Mouse (Mus musculus) midbrain, embryonic 15.5 days (tissue): Measurements from ENCODE around the gene Fbxl19. TPM values are rescaled to one million over a fixed set of nuclear protein-coding genes. Genes with fewer than 3 reads are reported as not detected.
"Not testable (repeated sequence)": the region's sequence is repeated elsewhere in the genome, so short reads cannot be mapped to it uniquely, and the experiment has no call there.

Experiments
- ATAC-seq: fragments of 200-750 bp; cut with Nextera tagmentation; replicated peaks from 2 replicates; pipeline ENCODE4 v1.8.0; 2017; ENCODE audit warnings: moderate TSS enrichment
- H3K27ac ChIP-seq: fragments of 300-500 bp; sonication (generic); 2 replicates; pipeline ENCODE4 v1.5.1; 2015; ENCODE audit warnings: mild to moderate bottlenecking, inconsistent platforms
- H3K27me3 ChIP-seq: fragments of 300-500 bp; sonication (generic); replicated peaks from 2 replicates; pipeline ENCODE4 v1.6.1; 2015; ENCODE audit warnings: inconsistent platforms
- H3K36me3 ChIP-seq: fragments of 300-500 bp; sonication (generic); replicated peaks from 2 replicates; pipeline ENCODE4 v1.6.1; 2015; ENCODE audit warnings: inconsistent platforms
- H3K4me1 ChIP-seq: fragments of 300-500 bp; sonication (generic); 2 replicates; pipeline ENCODE4 v1.6.1; 2015; ENCODE audit warnings: inconsistent platforms
- H3K4me2 ChIP-seq: fragments of 300-500 bp; sonication (generic); 2 replicates; pipeline ENCODE4 v1.6.1; 2015; ENCODE audit warnings: inconsistent platforms, mild to moderate bottlenecking, moderate library complexity
- H3K4me3 ChIP-seq: fragments of 300-500 bp; sonication (generic); 2 replicates; pipeline ENCODE4 v1.5.1; 2015; ENCODE audit warnings: mild to moderate bottlenecking, inconsistent platforms
- H3K9ac ChIP-seq: fragments of 300-500 bp; sonication (generic); 2 replicates; pipeline ENCODE4 v1.6.1; 2015; ENCODE audit warnings: mild to moderate bottlenecking, inconsistent platforms
- H3K9me3 ChIP-seq: fragments of 300-500 bp; sonication (generic); 2 replicates; pipeline ENCODE4 v1.6.1; 2016; ENCODE audit warnings: inconsistent platforms
- WGBS: fragments of 180-500 bp; shearing (Covaris S2); methylation state at CpG from one replicate; pipeline ENCODE4 v1.1.7; 2015; ENCODE audit warnings: mixed read lengths; 5-methylcytosine and 5-hydroxymethylcytosine counted together
- polyA plus RNA-seq: library from polyadenylated mRNA; unstranded; fragments of >200 nt; fragmentation: Nextera tagmentation; extraction: Ambion mirVana; gene quantifications from 2 replicates; pipeline ENCODE4 v1.2.1, GENCODE M21; 2015

Fbxl19 gene
- polyA plus RNA-seq, 1 experiment from 2014 or later, result 10.8 TPM

DNA sequence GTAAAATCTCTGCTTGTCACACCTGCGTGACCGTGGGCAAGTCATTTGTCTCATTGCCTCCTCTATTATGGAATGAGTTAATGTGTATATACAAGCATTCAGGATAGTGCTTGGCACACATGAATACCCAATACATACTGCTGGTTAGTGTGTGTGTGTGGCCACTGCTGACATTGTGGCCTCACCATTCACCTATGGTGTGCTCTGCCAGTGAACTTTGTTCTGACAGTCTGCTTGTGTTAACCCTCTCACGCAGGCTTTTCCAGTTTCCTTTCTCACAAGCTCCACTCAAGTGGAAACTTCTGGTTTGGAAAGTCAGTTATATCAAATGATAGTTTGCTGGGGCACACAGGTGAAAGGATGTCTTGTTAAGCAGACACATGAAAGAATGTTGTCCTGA, 33.3 kb upstream of the Fbxl19 start:
- Histone ChIP-seq H3K4me1 (peaks cover 33% of the 10 kb centered on the region), H3K36me3 (no peaks in the 10 kb centered on the region), H3K27ac (no peak overlapping the region), H3K4me3 (no peak overlapping the region), H3K9me3 (no peaks in the 10 kb centered on the region), H3K27me3 (no peaks in the 10 kb centered on the region), H3K4me2 (no peak overlapping the region), H3K9ac (no peak overlapping the region)
- 92% methylated on average over 3 of the region's 3 CpGs for WGBS
- no peak for ATAC-seq

GRCm38 (mm10) chr7:127711456-127711855, 32.9 kb upstream of the Fbxl19 start:
- Histone ChIP-seq H3K4me2 (no peak overlapping the region), H3K9me3 (no peaks in the 10 kb centered on the region), H3K27ac (no peak overlapping the region), H3K36me3 (no peaks in the 10 kb centered on the region), H3K4me3 (no peak overlapping the region), H3K27me3 (no peaks in the 10 kb centered on the region), H3K9ac (no peak overlapping the region), H3K4me1 (peaks cover 33% of the 10 kb centered on the region)
- no peak for ATAC-seq
- WGBS, result 69% methylated on average over 3 of the region's 3 CpGs

GRCm38 (mm10) chr7:127712461-127713385, 31.6 kb upstream of the Fbxl19 start, which contains the start of gene Ctf1:
TSS of gene Ctf1 (plus strand) at chr7:127712736.
- peak; percentile 67 for ATAC-seq
- H3K4me1 ChIP-seq, result peaks cover 30% of the 10 kb centered on the region
- peak within 1 kb of the TSS; percentile 34 for H3K4me3 ChIP-seq
- no peaks in the 10 kb centered on the region for H3K27me3 ChIP-seq
- no peaks in the 10 kb centered on the region for H3K36me3 ChIP-seq
- H3K27ac ChIP-seq, result peak within 1 kb of the TSS; percentile 64
- 4% methylated on average over 28 of the region's 28 CpGs for WGBS
- H3K9ac ChIP-seq, result peak within 1 kb of the TSS; percentile 12; the same call in 1 of the 2 replicates
- H3K4me2 ChIP-seq, result peak within 1 kb of the TSS; percentile 56
- no peaks in the 10 kb centered on the region for H3K9me3 ChIP-seq

DNA sequence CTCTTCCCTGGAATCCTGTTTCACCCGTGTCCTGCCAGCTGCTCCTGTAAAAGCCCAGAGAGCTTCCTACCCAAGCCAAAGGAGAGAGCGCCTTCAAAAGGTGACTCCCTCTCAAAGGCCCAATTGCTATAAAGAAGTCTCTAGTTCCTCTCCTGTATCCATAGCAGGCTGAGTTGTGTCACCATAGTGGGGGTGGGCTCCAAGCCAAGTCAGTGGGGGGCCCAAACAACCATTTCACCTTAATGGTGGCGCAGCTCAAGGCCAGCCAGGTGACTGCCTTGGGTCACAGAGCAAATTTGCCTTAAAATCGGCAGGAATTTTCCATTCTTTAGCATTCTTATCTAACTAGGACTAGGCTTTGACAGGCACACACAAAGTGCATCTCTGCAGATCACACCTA, 29.5 kb upstream of the Fbxl19 start:
- Histone ChIP-seq H3K4me1 (peaks cover 18% of the 10 kb centered on the region), H3K27ac (no peak overlapping the region), H3K9ac (no peak overlapping the region), H3K27me3 (no peaks in the 10 kb centered on the region), H3K4me3 (no peak overlapping the region), H3K4me2 (no peak overlapping the region), H3K9me3 (no peaks in the 10 kb centered on the region), H3K36me3 (no peaks in the 10 kb centered on the region)
- ATAC-seq, result no peak
- WGBS, result 87% methylated on average over 4 of the region's 4 CpGs

DNA sequence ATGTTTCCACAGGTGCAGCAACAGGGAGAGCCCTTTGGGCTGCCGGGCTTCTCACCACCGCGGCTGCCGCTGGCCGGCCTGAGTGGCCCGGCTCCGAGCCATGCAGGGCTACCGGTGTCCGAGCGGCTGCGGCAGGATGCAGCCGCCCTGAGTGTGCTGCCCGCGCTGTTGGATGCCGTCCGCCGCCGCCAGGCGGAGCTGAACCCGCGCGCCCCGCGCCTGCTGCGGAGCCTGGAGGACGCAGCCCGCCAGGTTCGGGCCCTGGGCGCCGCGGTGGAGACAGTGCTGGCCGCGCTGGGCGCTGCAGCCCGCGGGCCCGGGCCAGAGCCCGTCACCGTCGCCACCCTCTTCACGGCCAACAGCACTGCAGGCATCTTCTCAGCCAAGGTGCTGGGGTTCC, 27.4 kb upstream of the Fbxl19 start:
- no peaks in the 10 kb centered on the region for H3K9me3 ChIP-seq
- H3K36me3 ChIP-seq, result no peaks in the 10 kb centered on the region
- ATAC-seq, result peak; percentile 27; the same call in 1 of the 2 replicates
- 0 out of 2 replicates have a peak overlapping the region, but pooled peaks have one; percentile 23 for H3K27ac ChIP-seq
- peak overlapping the region; percentile 40 for H3K4me3 ChIP-seq
- WGBS, result under 1% methylated on average over 40 of the region's 41 CpGs
- H3K9ac ChIP-seq, result peak overlapping the region; percentile 45
- H3K4me2 ChIP-seq, result peak overlapping the region; percentile 74
- H3K4me1 ChIP-seq, result peaks cover 18% of the 10 kb centered on the region
- H3K27me3 ChIP-seq, result no peaks in the 10 kb centered on the region

- no peaks in the 10 kb centered on the region for H3K27me3 ChIP-seq
- H3K4me1 ChIP-seq, result peaks cover 8% of the 10 kb centered on the region
- H3K27ac ChIP-seq, result no peak overlapping the region
- no peak for ATAC-seq
- WGBS, result 93% methylated on average over 6 of the region's 6 CpGs
- H3K4me3 ChIP-seq, result no peak overlapping the region
- H3K9me3 ChIP-seq, result no peaks in the 10 kb centered on the region
- H3K36me3 ChIP-seq, result no peaks in the 10 kb centered on the region
- no peak overlapping the region for H3K9ac ChIP-seq
- no peak overlapping the region for H3K4me2 ChIP-seq
Observed at GRCm38 (mm10) chr7:127718339-127718738, 26.0 kb upstream of the Fbxl19 start.

- ATAC-seq, result no peak
- 92% methylated on average over 6 of the region's 6 CpGs for WGBS
Observed at GRCm38 (mm10) chr7:127719258-127719657, 25.1 kb upstream of the Fbxl19 start.

GRCm38 (mm10) chr7:127725490-127725889, 18.9 kb upstream of the Fbxl19 start:
- Histone ChIP-seq H3K27me3 (no peaks in the 10 kb centered on the region), H3K27ac (no peak overlapping the region), H3K4me1 (no peaks in the 10 kb centered on the region), H3K36me3 (no peaks in the 10 kb centered on the region), H3K4me2 (no peak overlapping the region), H3K9me3 (no peaks in the 10 kb centered on the region), H3K4me3 (no peak overlapping the region), H3K9ac (no peak overlapping the region)
- no peak for ATAC-seq
- WGBS, result 28% methylated on average over 2 of the region's 2 CpGs

More at GRCm38 (mm10) chr7:127719258-127719657, 25.1 kb upstream of the Fbxl19 start:
- Histone ChIP-seq H3K4me1 (peaks cover 6% of the 10 kb centered on the region), H3K27ac (no peak overlapping the region), H3K9me3 (no peaks in the 10 kb centered on the region), H3K27me3 (no peaks in the 10 kb centered on the region), H3K9ac (no peak overlapping the region), H3K4me3 (no peak overlapping the region), H3K36me3 (no peaks in the 10 kb centered on the region), H3K4me2 (no peak overlapping the region)

GRCm38 (mm10) chr7:127725924-127726323, 18.4 kb upstream of the Fbxl19 start:
- Histone ChIP-seq H3K27me3 (no peaks in the 10 kb centered on the region), H3K4me2 (no peak overlapping the region), H3K36me3 (no peaks in the 10 kb centered on the region), H3K27ac (no peak overlapping the region), H3K9me3 (no peaks in the 10 kb centered on the region), H3K4me3 (no peak overlapping the region), H3K9ac (no peak overlapping the region), H3K4me1 (no peaks in the 10 kb centered on the region)
- WGBS, result 40% methylated on average over 6 of the region's 6 CpGs
- ATAC-seq, result no peak

DNA sequence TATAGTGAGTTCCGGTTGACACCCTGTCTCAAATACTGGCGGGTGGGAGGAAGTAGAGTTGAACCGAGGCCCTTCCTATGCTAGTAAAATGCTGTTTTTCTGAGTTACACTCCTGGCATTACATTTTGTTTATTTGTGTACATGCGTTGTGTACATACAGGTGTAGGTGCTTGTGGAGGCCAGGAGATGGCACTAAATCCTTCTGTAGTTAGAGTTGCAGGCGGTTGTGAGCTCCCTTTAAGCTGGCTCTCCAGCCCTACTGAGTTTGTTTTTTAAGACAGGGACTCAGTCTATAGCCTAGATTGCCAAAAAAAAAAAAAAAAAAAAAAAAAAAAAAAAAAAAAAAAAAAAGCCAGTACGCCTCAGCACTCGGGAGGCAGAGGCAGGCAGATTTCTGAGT, 16.4 kb upstream of the Fbxl19 start:
- no peak overlapping the region for H3K4me2 ChIP-seq
- no peak overlapping the region for H3K27ac ChIP-seq
- no peak overlapping the region for H3K9ac ChIP-seq
- no peaks in the 10 kb centered on the region for H3K4me1 ChIP-seq
- no peaks in the 10 kb centered on the region for H3K27me3 ChIP-seq
- ATAC-seq, result no peak
- no peak overlapping the region for H3K4me3 ChIP-seq
- WGBS, result 83% methylated on average over 7 of the region's 7 CpGs
- H3K36me3 ChIP-seq, result no peaks in the 10 kb centered on the region
- no peaks in the 10 kb centered on the region for H3K9me3 ChIP-seq

GRCm38 (mm10) chr7:127730170-127730569, 14.2 kb upstream of the Fbxl19 start:
- H3K27ac ChIP-seq, result no peak overlapping the region
- H3K4me2 ChIP-seq, result no peak overlapping the region
- no peaks in the 10 kb centered on the region for H3K4me1 ChIP-seq
- H3K4me3 ChIP-seq, result no peak overlapping the region
- no peak for ATAC-seq
- no peak overlapping the region for H3K9ac ChIP-seq
- no peaks in the 10 kb centered on the region for H3K36me3 ChIP-seq
- no peaks in the 10 kb centered on the region for H3K9me3 ChIP-seq
- WGBS, result 67% methylated on average over 4 of the region's 4 CpGs
- no peaks in the 10 kb centered on the region for H3K27me3 ChIP-seq

DNA sequence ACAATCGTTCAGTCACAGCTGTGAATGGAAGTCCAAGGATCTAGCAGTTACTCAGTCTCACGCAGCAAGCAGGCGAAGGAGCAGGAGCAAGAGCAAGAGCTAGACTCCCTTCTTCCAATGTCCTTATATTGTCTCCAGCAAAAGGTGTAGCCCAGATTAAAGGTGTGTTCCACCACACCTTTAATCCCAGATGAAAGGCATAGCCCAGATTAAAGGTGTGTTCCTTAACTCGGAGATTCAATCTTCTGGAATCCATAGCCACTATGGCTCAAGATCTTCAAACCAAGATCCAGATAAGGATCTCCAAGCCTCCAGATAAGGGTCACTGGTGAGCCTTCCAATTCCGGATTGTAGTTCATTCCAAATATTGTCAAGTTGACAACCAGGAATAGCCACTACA, 12.3 kb upstream of the Fbxl19 start, which contains the start of gene Ctf2:
Gene Ctf2, minus strand, starts transcription at position 101 of the 400 bp plus-strand sequence.
- not testable (repeated sequence) for H3K4me1 ChIP-seq, H3K27ac ChIP-seq, H3K9ac ChIP-seq, H3K27me3 ChIP-seq, H3K9me3 ChIP-seq, H3K4me2 ChIP-seq, ATAC-seq, H3K4me3 ChIP-seq, H3K36me3 ChIP-seq
- WGBS, result 100% methylated on average over 1 of the region's 5 CpGs

- under 1% methylated on average over 19 of the region's 19 CpGs for WGBS
Observed at GRCm38 (mm10) chr7:127745251-127745651, 908 bp downstream of the Fbxl19 start.

More at GRCm38 (mm10) chr7:127745251-127745651, 908 bp downstream of the Fbxl19 start:
- Histone ChIP-seq H3K36me3 (peaks cover 21% of the 10 kb centered on the region), H3K27ac (peak overlapping the region; percentile 92), H3K27me3 (no peaks in the 10 kb centered on the region), H3K4me3 (peak overlapping the region; percentile 94), H3K4me1 (peaks cover 24% of the 10 kb centered on the region), H3K4me2 (peak overlapping the region; percentile 71), H3K9me3 (no peaks in the 10 kb centered on the region), H3K9ac (peak overlapping the region; percentile 52)
- peak; percentile 92 for ATAC-seq
